Mouse (Mus musculus) right cerebral cortex, postnatal 25 days (tissue): ENCODE results near the gene Kank1.

Experiments used
- DNase-seq: peaks from one replicate; pipeline ENCODE4 v3.0.0; 2022

Kank1 gene

DNA sequence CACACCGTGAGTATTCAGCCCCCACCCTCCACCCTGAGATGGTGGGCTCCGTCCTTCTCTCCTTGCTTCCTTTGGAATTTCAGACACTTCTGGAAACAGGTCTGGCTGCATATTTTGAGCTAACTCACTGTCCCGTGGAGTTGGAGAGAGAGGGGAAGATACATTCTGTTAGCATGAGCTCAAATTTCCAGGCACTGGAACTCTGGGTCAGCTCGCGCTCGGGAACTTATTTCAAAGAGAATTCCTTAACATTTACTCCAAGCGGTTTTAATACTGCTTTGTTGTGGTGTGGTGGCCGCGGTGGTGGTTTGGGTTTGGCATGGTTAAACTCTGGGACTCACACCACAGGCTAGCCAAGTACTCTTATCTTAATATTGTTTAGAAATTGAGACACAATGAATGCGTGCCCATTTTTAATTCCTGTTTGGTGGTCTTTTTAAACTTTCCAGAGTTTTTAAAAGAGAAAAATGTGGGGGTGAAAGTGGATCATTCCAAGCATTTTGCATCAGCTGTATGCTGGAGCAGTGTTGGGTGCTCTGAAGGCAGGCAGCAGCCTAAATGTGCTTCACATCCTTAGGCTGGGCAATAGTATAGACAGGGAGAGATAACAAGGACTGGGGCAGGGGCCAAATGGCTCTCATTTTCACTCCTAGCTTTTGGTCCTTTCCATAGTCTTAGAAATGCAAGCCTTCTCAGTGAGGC, 170.6 kb downstream of the Kank1 start:
- no peak for DNase-seq

DNA sequence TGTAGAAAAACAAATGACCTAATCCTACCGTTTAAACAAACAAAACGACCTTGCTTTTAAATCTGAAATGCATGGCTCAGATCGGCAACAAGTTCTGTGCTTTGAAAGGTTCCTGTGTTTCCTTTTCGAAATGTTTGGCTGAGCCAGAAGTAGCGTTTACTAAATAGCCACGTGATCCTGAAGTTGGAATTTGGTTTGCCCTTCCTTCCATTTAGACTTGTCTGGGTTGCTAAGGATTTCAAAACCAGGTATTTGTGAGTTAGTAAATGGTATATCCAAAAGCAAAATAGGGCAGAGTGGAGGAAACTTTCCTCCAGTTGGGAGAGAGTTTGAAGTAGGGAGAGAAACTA, 171.1 kb downstream of the Kank1 start:
- no peak for DNase-seq

DNA sequence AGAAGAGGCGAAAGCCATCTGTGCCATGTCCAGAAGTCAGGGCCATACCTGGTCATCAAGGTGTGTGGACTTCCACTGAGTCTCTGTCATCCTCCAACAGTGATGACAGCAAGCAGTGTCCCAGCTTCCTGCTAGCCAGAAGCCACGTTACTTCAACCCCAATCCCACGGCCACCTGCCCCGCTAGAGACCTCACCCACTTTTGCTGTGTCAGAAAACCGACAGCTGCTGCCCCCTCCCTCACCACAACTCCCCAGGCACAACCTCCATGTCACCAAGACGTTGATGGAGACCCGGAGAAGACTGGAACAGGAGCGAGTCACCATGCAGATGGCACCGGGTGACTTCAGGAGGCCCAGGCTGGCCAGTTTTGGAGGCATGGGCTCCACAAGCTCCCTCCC, 172.5 kb downstream of the Kank1 start:
- DNase-seq, result no peak

DNA sequence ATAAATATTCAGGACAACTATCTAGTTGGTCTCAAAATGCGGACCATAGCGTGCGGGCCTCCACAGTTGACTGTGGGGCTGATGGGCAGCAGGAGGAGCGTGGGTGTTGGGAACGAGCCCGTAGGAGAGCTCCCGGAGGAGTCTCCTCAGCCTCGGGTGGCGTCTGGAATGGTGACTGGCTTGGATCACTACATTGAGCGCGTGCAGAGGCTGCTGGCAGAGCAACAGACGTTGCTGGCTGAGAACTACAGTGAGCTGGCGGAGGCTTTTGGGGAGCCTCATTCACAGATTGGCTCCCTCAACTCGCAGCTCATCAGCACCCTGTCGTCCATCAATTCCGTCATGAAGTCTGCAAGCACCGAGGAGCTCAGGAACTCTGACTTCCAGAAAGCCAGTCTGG, 174.6 kb downstream of the Kank1 start:
- DNase-seq, result peak; percentile 36

DNA sequence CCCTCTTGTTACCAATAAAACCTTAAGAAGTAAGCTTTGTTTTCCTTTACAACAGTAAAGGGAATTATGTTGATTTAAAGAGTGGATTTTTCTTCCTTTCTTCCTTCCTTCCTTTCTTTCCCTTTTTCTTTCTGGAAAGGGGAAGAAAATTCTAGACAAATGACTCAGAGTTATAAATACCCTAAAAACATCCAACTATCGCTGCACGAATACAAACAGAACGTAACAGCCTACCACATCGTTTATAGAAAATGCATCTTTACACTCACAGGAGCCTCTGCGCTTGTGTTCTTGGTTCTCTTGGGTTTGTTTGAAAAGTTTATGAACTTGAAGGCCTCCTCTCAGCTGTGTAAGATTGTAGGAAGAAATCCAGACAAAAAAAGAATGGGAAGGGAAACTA, 178.7 kb downstream of the Kank1 start:
- no peak for DNase-seq

DNA sequence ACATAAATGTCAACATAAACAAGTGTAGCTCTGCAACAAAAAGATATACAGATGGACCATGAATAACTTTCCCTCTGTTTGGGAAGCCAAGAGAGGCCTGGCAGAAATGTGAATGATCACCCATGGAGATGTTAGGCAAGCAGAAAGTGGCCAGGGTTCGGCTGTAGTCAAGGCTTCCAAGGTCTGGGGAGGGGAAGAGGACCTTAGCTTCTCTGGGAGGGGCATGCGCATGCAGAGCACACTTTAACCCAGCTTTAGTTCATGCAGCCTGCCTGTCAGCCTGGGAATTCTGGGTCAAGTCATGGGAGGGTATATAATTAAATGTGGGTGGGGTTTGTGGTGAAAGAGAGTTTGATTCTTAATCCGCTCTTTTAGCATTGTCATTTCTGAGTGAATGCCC, 180.9 kb downstream of the Kank1 start:
- no peak for DNase-seq

DNA sequence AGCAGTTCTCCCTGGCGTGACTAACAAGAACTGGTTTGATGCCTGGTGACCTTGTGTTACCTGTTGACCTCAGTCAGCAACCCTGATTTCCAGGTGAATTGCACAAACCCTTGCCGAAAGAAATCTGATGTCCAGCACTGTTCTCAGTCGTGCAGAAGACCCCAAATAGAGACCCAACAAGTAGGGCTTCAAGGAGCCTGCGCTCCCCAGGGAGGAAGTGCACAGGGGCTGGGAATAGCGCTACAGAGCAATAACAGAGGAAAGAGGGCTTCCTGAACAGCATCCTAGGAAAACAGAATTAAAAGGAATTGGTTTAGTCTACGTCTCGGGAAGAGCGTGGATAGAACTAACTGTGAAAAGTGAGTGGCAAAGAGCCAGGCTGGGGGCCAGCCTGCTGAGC, 183.2 kb downstream of the Kank1 start:
- no peak for DNase-seq

DNA sequence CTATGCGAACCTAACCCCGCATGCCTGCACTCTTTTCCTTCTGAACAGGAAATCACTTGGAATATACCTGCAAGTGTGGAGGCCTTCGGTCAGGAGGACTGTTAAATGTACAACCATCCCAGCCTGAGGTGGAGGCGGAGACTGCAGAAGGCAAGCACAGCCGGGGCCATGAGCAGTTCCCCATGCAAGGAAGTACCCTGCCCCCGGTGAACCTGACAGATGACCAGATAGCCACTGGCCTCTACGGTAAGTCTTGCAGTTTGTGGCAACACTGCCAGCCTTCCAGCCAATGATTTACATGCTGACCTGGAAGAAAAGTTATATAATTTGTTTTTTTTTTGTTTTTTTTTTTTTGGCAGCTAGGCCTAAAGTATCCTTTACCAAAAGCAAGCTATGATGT, 185.3 kb downstream of the Kank1 start:
- DNase-seq, result no peak

DNA sequence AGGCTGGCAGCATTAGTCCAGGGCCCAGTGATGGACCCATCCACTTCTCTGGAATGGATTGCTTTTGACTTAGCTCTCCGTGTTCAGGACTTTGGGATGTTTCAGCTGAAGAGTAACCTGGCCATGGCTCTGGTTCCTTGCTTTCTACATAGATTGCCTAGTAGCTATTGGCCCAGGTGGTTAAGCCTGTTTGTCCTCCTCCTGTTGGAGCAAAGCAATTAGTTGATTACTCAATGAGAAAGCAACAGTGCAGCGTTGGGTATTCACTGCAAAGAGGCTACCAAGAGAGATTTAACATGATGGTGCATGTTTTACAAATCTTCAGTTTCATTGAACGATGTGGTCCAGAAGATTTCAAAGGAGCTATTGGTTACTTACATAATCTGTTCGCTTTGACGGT, 186.6 kb downstream of the Kank1 start:
- DNase-seq, result no peak

DNA sequence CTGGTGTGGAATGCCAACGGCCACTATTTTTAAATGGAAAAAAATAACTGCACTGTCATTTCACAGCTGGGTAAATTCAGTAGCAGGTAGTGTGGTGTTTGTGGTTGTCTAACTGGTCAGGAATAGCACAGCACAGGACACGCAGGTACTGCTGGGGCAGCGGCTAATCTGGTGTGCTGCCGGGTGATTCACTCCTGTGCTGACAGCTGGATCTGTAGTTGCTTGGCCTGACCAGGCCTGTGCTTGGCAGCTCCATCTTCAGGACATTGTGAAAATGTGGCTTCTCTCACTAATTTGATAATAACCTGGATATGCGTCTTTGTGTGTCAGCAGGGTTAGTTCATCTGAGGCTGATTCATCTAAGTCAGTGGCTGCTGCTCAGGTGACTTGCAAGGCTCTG, 189.7 kb downstream of the Kank1 start:
- no peak for DNase-seq

DNA sequence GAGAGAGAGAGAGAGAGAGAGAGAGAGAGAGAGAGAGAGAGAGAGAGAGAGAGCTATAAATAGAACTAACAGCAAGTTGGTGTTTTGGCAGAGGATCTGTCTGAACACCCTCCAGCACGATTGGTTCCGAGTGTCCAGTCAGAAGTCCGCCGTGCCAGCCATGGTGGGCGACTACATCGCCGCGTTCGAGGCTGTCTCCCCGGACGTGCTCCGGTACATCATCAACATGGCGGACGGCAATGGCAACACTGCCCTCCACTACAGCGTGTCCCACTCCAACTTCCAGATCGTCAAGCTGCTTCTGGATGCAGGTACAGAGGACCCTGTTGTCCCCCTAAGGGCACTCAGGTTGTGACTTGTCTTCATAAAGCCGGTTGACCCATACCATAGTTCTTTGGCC, 191.1 kb downstream of the Kank1 start:
- no peak for DNase-seq

DNA sequence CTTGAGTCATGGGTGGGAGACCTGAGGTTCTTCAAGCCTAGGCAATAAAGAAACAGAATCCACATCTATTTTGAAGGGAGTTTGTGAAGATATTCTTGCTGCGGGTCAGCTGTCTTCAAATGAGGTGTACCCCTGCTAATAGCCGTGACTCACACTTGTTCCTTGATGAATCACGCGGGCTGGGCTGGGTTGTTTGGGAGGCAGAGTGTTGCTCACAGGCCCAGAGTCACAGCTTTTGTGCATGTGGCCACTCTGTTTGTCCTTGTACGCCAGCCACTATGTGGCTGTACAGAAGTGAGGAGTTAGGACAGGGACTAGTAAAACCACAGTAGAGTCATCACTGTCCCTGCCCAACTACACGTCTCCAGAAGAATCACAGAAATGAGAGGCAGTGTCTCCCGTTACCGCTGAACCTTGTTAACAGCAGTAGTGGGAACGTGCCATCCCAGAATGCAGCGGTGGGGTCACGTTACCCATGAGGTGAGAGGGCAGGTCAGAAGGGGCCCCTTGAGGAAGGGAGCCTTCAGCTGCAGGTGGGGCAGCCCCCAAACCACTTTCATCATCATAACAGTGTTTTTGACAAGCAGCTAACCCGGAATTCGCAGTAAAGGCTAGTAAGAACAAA, 191.7 kb downstream of the Kank1 start:
- DNase-seq, result no peak

DNA sequence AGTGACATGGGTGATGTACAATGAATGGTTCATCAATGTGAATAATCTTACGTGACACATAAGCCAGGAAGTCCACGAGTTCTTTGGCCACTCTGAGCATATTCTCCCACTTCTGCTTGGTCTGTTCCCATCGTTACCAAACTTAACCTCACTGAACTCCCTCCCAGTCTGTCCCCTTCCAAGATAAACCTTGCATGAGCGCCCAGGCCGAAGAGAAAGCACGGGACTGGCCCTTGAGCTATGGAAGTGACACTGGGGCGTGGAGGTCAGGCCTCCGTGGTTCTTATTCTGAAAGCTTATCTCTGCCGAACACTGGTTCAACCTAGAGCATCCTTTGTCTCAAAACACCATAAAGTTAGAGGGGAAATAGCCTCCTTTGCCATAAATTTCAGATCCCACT, 194.7 kb downstream of the Kank1 start:
- no peak for DNase-seq

DNA sequence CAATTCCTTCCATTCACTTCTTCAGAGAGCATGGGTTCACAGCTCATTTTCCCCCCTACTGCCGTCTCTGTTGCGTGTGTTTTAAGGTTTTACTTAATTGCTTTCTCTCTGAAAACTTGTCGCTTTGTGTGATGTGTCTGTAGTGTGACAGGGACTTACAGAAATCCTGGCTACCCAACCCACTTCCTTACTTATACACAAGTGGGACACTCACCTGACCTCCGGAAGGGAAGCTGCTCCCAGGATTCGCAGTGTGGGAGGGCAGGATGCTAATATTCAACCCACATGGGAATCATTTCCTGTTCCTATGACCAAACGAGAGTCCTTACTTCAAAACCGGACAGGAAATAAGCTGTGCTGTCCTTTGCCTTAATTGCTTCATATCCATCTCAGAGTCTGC, 195.1 kb downstream of the Kank1 start:
- no peak for DNase-seq

DNA sequence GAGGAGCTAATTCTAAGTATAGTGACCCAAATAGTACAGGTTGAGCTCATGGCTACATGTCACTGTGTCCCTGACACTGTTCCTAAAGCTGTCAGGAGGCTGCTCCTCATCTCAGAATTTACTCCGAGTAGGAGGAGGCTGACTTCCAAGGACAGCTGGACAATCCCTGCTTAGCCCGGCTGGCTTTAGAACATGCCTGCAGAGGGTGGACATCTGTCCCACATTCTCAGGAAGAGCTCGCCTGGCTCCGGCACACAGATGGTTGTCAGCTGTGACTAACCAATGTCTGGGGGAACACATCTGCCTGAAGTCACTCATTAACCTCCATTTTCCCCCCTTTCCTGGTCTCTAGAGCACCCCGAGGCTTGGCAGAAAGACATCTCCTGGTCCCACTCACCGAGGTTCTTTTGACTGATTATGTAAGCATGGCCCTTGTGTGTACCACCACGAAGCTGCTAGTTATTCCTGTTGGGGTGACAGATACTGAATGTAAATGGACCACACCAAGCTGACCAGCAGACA, 196.5 kb downstream of the Kank1 start:
- no peak for DNase-seq

DNA sequence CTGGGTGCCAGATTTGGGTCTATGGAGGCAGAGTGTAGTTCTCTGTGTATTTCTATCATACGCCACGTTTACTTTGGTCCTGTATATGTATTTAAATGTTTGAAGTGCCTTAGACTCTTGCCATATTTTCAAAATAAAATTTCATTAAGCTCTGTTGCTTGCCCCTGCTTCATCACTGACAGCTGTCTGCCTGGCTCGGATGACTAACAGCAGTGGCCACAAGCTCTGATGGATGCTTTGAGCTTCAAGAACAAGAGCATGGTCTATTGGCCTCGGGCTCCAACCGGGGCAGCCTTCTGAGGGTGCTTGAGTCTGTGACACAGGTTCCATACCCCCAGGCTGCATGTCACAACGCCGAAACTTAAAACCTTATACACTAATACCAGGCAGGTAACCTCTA, 197.6 kb downstream of the Kank1 start:
- DNase-seq, result no peak

DNA sequence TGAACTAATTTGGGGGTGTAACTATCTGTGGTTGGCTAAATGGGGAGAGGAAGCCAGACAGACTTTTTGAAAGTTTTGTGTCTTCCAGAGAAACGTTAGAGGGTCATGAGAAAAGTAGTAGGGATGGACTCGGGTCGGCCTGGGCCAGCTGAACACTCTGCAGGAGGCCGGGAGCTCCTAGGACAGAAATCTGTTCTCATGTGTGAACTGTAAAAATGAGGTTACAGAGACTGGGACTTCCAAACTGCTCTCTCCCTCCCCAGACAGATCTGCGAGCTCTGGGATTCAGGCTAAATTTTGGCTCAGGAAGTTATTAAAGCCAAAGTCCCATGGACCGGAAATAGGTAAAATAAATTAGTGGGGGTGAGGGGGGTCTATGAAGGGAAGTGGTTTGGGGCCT, 198.0 kb downstream of the Kank1 start:
- DNase-seq, result no peak

DNA sequence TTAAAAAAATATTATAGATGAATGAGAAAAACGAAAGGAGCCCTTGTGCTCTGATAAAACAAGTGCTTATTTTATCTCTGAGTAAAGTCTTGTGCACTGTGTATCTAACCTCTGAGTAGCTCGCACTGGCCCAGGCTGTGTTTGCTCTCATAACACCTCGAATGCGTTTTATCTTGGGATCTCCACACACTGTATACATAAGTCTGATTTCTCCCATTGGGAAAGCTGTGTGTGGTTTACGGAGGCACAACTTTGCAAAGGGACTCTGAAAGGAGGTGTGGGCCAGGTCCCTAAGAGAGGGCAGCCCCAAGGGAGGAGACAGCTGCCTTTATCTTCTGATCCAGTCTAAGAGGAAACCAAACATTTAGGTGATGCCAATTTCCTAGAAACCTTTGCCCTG, 198.6 kb downstream of the Kank1 start:
- DNase-seq, result no peak

DNA sequence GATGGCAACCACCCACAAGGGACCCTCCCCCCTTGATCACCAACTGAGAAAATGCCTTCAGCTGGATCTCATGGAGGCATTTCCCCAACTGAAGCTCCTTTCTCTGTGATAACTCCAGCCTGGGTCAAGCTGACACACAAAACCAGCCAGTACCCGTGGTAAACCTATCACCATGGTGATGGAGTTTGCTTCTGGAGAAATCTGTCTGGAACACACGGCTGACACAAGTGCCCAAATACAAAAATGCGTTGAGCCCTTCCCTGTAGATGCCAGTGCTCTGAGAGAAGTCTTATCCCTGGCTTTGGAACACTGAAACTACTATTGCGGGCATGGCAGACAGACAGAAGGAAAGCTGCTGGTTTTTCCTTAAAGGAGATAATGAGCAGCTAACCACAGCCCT, 199.4 kb downstream of the Kank1 start:
- no peak for DNase-seq

DNA sequence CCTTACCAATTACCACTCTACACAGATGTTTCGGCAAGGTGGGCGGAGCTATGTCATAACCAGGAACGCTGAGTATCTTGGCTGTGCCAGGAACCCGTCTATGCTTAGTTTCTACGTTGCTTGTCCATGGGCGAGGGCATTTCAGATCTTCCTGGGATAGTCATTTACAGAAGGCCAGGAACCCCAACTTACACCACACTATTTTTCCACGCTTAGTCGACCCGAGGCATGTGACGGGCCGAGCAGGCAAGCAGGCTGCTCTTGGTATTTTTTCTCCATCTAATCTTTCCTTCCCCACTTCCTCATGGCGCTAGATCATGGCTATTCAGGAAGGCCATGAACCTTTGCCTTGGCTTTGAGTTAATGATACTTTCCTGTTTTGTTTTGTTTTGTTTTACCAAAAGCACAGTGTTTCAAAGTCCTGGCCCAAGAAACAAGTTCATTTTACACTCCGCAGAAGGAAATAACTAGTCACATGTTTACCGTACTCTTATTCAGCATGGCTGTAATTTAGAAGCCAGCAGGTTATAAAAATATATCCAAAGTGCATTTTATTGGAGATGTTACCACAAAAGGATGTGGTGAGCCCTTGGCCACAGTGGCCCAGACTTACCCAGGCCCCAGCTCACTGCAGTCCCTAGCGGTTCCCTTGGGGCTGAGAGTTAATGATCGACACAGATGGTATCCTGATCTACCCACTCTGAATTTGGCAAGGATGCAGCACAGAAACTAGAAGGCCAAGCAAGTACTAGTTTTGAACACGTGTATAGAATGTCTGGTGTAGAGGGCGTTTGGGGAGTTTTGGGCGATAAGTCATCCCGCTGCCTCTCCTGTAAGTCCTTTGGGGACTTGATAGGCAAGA, 200.2 kb downstream of the Kank1 start:
- no peak for DNase-seq

DNA sequence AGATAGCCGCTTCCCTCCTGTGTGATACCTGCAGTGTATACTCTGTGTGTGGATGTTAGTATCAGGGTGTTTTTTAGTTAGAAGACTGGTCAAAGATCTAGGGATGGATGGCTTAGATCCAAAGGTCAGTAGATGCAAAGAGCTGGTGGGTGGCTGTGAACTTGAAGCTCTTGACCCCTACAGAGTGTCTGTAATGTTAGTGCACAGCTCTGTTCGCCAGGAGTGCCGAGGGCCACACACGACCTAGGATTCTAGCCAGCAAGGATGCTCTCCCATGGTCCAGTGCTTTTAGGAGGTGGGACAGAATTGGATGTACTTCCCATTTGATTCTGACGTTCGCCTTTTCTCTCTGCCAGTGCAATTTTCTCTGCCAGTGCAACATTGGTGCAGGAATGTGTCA, 201.5 kb downstream of the Kank1 start:
- no peak for DNase-seq

DNA sequence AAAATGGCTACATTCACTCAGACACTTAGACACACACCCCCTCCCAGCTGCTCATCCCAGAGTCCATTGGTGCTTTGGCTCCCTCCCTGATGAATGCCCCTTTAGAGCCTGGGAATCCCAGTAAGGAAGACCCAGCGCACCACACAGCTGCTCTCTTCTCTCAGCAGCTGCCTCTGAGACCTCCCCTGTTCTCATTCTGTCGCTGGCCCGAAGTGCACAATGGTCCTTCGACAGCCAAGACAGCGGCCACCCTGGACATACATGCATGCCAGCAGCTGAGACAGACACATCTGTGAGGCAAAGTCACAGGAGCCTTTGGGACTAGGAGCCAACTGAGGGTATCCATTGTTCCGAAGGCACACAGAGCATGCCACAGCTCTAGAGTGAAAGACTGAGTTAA, 203.0 kb downstream of the Kank1 start:
- peak; percentile 8 for DNase-seq

DNA sequence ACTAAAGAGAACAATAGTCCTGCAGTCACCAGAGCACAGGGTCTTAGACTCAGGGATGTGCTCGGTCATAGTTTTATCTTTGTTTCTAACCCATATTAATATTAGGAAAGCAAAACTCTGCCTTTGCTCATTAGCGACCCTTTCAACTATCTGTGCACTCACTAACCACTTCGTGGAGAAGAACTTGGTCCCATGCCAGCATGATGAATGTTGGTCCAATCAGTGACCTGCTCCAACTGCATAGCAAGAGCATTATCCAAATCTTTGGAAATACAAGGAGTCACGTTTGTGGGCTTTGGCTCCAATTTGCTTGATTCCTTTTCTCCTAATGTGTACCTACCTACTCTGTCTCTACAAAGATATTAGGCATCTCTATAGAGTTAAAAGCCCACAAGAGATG, 204.0 kb downstream of the Kank1 start:
- no peak for DNase-seq

DNA sequence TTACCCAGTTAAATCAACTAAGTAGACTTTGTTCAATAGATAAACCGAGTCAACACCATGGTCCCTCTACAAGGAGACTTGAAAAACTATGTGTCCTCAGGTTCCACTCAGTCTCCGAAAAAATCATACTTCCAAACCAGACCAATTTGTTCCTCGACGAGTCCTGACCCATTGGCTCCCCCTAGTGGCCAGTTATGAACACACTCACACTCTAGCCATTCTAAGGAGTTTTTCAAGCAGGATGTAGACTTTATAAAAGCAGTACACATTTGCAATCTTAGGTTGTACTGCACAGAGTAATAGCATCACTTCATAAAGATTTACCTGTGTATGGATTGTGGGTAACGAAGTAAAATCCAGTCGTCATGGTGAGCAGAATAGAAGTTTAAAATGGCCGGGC, 208.3 kb downstream of the Kank1 start:
- peak; percentile 40 for DNase-seq
